Mouse (Mus musculus) urinary bladder, adult 18-20 months (tissue): ENCODE measurements around the gene Olfr432.
"Not testable (repeated sequence)": the region's sequence is repeated elsewhere in the genome, so short reads cannot be mapped to it uniquely, and the experiment has no call there.

Source experiments
- DNase-seq, 2 experiments: peaks; one replicate each; pipeline ENCODE4 v3.0.0; 2022; ENCODE audit warnings: low spot score in 2 of 2, mixed read lengths in 2 of 2

The Olfr432 gene

DNA sequence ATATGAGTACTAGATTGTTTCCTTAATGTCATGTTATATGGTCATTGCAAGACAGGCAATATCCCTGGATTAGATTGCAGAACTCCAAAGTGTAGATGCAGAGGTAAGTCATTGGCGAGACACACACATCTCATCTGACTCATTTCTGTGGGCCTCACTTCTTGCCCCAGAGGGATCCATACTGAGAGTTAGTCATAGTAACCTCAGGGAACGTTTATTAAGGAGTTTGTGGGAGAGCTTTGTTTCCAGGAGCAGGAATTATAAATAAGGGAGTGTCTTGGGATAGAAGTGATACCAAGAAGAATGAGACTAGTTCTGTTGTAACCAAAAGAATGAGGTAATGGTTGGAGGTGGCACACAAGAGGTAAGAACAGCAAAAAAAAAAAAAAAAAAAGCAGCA lies at the start of gene Olfr432:
Gene Olfr432, plus strand, starts transcription at position 313 of the 400 bp plus-strand sequence.
- no peak for DNase-seq

DNA sequence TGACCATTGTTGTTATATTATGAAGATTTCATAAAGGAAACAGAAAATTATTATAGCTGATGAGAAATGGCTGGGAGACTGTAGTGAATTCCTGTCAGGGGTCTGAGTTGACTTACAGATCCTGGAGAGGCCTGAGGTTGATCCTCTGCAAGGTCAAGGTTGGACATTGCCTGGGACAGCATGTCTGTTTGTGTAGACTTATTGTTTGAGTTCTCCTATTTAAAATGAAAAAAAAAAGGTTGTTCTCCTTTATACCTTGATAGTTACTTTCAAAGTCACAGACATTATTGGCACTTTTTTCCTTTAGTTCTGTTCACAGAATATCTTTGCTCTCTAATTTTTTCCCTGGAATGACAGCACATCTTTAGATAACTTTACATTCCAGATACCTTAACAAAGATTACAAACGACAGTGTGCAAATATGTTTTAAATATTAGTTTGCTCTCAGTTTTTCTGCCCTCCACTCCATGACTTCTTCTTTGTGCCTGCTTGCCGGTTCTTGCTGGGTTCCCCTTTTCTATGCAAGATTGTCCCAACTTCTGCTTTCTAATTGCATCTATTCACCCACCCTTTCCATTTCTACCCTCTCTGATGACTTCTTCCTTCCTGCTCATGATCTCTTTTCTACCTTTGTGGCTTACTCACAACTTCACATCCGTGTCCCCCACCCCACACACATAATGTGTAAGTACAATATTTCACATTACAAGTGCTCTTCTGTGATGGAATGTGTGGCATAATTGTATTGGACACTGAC lies 44.5 kb upstream of the Olfr432 start:
- DNase-seq, result not testable (repeated sequence)

DNA sequence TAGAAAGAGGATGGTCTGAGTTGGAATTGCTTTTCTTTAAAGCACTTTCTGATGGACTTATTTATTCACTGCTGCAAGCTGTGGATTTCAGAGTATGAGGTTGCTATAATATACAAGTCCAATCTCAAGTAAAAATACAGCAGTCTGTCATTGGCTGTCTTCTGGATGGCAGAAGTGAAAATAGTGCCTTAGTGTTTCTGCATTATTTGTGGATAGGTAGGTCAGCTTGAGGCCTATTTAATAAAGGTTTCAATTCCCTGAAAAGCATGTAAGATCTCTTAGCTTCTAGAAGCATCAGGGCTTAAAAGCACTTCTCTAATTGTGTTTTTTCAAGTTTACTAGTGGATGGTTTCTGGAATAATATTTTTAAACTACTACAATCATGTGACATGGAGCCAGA lies 42.0 kb upstream of the Olfr432 start:
- DNase-seq, result not testable (repeated sequence)

DNA sequence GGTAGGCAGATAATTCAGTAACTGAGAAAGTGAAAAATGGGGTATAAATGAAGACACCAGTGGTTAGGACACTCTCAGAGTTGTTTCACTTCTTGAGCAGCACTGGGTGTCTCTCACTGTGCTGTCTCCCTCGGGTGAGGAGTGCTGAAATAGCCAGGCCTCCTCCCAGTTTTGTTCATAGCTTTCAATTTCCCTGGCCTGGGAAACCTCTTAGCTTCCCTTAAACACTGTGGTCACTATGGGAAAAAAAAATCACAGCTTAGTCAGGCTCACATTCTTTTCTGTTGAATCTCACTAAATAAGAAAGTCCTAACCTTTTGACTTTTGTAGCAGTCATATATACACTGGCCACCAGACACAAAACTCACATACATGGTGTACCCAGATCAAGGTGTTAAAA lies 17.3 kb upstream of the Olfr432 start, which contains the start of gene Ifi205:
Gene Ifi205, minus strand, starts transcription at position 113 of the 400 bp plus-strand sequence.
- no peak for DNase-seq

DNA sequence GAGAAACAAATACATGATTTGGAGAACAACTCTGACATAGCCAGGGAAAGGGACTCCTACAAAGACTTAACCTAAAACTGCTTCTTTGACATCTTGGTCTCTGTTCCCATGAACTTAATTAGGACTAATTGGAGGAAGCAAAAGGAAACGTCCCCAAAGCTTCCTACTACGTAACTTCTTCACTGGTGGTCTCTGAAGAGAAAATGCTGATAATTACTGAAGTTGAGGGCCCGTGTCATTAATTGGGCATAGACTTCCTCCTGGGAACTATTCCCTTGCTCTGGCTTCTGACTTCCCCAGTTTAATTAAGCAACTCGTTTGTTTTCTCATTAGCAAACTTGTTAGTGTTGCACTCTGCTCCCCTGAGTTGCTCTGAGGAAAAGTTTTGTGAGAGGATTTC lies 13.2 kb upstream of the Olfr432 start:
- no peak for DNase-seq

- no peak for DNase-seq
Observed at GRCm38 (mm10) chr1:174038480-174038879, 10.5 kb upstream of the Olfr432 start.

DNA sequence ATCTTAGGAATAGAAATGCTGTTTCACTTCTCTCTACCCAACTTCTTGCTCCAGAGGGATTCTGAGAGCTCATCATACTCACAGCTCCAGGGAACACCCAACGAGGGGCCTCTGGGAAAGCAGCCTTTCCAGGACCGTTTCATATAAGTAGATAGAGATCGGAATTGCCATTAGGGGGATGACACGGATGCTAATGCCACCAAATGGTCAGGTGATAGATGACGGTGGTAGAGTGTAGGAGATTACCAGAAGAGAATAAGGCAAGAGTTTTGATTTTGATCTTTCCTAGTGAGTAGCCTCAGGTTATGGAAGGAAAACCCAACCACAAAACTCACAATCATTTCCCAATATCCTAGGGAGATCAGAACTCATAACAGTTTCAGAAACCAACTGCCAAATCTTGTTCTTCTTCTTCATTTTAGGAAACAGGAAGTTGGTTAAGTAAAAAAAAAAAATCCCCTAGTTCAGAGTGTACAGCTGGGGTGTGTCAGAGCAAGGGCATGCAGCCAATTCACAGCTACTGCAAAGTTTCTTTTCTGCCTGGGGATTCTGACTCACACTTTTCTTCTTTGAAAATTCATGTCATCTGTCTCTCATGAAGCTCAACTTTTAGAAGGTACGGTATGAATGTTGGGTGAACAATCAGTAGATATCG lies 8.4 kb upstream of the Olfr432 start, which contains the start of gene Olfr433:
Gene Olfr433, plus strand, starts transcription at position 183 of the 655 bp plus-strand sequence.
- peak in 1 of 2 experiments; percentile 60 for DNase-seq

GRCm38 (mm10) chr1:174042091-174042884 lies 6.7 kb upstream of the Olfr432 start:
- not testable (repeated sequence) for DNase-seq

DNA sequence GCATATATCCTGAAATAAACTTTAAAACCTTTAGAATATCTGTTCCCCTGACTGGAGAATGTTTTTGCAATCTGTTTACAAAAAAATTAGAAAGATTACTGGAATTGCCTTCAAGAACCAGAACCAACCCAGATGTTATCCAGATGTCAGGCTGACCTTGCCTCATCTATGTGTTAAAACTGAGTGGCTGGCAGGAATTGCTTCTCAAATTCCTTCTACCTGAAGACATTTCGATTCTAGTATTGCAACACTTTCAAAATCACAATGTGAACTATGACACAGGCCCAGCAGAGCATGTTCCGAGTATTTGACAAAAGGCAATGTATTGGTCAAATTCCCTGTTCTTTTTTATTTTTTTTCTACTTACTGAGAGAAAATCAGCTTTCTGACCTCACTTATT lies 4.6 kb upstream of the Olfr432 start:
- no peak for DNase-seq

DNA sequence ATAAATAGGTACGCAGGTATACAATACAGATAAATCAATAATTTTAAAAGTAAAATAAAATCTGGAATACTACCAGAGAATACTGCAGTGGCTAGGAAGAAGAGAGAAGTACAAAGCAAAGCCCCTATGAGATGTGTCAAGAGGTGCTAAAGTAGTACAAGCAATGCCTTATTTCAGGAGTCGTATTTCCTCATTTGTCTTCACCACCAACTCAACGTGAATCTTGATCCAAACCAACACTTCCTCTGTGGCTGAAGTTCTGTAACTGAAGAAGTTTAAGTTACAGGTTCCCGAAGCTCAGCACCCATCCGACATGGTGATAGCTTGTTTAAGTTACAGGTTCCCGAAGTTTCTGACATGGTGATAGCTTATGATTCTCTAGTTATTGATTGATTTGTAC lies 778 bp upstream of the Olfr432 start:
- DNase-seq, result not testable (repeated sequence)

DNA sequence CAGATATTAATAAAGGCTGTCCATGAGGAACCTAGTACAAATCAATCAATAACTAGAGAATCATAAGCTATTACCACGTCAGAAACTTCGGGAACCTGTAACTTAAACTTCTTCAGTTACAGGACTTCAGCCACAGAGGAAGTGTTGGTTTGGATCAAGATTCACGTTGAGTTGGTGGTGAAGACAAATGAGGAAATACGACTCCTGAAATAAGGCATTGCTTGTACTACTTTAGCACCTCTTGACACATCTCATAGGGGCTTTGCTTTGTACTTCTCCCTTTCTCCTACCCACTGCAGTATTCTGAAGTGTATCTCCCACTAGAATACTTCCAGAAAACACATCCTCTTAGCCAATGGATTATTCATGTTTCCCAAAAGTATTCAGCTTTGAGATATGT lies 352 bp downstream of the Olfr432 start:
- not testable (repeated sequence) for DNase-seq

- no peak for DNase-seq
Observed at GRCm38 (mm10) chr1:174050532-174050931, 1.5 kb downstream of the Olfr432 start.

- DNase-seq, result no peak
Observed at GRCm38 (mm10) chr1:174051515-174051914, 2.5 kb downstream of the Olfr432 start.

GRCm38 (mm10) chr1:174051931-174052536 lies 3.0 kb downstream of the Olfr432 start:
- DNase-seq, result no peak

DNA sequence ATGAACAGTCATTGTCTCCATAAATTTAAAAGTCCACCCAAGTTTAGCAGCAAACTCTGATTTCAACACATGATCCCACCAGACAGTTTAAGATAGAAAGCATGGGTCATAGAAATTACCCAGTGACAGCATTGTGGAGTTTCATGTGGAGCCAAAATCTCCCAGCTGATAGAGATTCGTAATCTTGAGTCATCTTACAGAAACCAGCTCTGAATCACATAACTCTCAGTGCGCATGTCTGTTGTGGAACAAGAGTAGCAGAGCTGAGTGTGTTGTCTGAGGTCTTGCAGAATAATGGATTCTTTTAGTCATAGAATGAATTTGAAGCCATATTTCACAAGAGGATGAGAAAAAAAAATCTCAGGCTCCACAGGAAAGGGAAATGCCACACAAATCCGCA lies 4.0 kb downstream of the Olfr432 start:
- DNase-seq, result no peak

- DNase-seq, result no peak
Observed at GRCm38 (mm10) chr1:174055248-174055647, 6.2 kb downstream of the Olfr432 start.

- DNase-seq, result no peak
Observed at GRCm38 (mm10) chr1:174066305-174066704, 17.3 kb downstream of the Olfr432 start, which contains the start of gene Olfr430. Gene Olfr430 (plus strand): TSS chr1:174066605.

DNA sequence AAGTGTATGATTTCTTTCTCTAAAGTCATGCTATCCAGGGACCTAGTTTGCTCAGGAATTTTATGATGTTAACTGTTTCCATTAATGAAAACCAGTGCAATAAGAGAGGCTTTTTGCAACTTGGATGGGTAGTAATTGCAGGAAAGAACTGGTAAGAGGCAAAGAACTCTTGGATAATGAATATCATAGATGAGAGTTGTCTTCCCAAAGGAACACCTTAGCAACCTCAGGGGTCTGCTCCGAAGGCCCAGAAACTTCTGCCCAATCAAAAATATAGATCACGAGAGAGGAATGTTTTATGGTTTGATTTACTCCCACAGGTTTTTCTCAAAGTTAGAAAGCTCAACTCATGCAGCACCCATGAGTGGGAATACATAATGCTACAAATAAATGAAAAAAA lies 35.0 kb downstream of the Olfr432 start, which contains the start of gene Olfr429:
Gene Olfr429, plus strand, starts transcription at position 301 of the 400 bp plus-strand sequence.
- DNase-seq, result no peak

DNA sequence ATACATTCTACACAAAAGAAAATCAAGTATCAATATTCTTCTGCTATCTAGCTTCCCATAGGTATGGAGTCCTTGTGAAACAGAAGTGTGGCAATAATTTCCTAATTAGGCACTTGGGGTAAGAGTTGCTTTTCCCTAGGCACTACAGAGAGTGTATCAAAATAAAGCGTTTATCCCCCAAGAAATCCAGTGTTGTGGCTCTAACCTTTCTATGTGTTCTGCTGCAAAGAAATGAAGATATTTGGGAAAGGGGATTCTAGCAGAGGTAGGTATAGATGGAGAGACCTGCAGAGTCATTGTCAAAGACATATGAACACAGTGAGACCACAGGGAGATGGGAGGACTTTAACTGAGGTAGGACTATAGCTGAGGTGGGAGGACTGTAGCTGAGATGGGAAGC lies 47.6 kb downstream of the Olfr432 start, which contains the start of gene Olfr427:
Gene Olfr427, plus strand, starts transcription at position 301 of the 400 bp plus-strand sequence.
- no peak for DNase-seq

- no peak for DNase-seq
Observed at GRCm38 (mm10) chr1:174103735-174104134, 54.7 kb downstream of the Olfr432 start.
